Comparison of ENCODE assay signal across 8 mouse cellular contexts in genomic region chr11:20741201-20742100, GRCm38 (mm10). TPM values are rescaled to one million over a fixed set of nuclear protein-coding genes. Genes with fewer than 3 reads are reported as not detected.
DNase-seq lines count a peak whose midpoint lies in the region; ATAC-seq lines count a peak whose summit lies in the region.

Aftph (minus strand) TSS chr11:20741589.

- H3K4me1 ChIP-seq in hindbrain, embryonic 11.5 days (replicated peaks; ENCODE audit: control insufficient read depth, insufficient read depth, low read length), result no peaks in the 10 kb centered on the region

- H3K4me2 ChIP-seq in hindbrain, embryonic 11.5 days (replicated peaks; ENCODE audit: low read depth, low read length), result peak within 1 kb of the TSS; percentile 64

- no peaks in the 10 kb centered on the region for H3K36me3 ChIP-seq in hindbrain, embryonic 11.5 days (ENCODE audit: control insufficient read depth, insufficient read depth, low read length)

- H3K9me3 ChIP-seq in hindbrain, embryonic 11.5 days (ENCODE audit: control insufficient read depth, low read length), result no peaks in the 10 kb centered on the region

- H3K27ac ChIP-seq in hindbrain, embryonic 11.5 days (ENCODE audit: low read depth, low read length), result peak within 1 kb of the TSS; percentile 95

- peak; percentile 99 for ATAC-seq in hindbrain, embryonic 11.5 days (ENCODE audit: low FRiP score)

- no peaks in the 10 kb centered on the region for H3K27me3 ChIP-seq in hindbrain, embryonic 11.5 days (ENCODE audit: control insufficient read depth, insufficient read depth, low read length)

- H3K4me3 ChIP-seq in hindbrain, embryonic 11.5 days (ENCODE audit: low read depth, low read length), result peak within 1 kb of the TSS; percentile 75

- peak; percentile 99 for DNase-seq in Muller cell, postnatal 12 days (ENCODE audit: inconsistent ontology term)
- peak; percentile 99 for DNase-seq in cerebellum, adult 9-11 months
- DNase-seq in frontal cortex, adult 2 months (ENCODE audit: extremely low spot score in 1 of 2, low spot score in 1 of 2), result peak; percentile 95 to 99
- peak; percentile 99 for DNase-seq in hindbrain, embryonic 11.5 days (ENCODE audit: low spot score)
- peak; percentile 97 to 98 for DNase-seq in layer of hippocampus, postnatal 10 days (ENCODE audit: low spot score in 2 of 2)
- peak; percentile 99 for DNase-seq in lung, postnatal 10 days
- DNase-seq in ovary, postnatal 36 days (ENCODE audit: low spot score), result peak; percentile 98
- DNase-seq in thymus, postnatal 25 days, result peak; percentile 98

- H3K9ac ChIP-seq in hindbrain, embryonic 11.5 days (ENCODE audit: low read depth, low read length), result peak within 1 kb of the TSS; percentile 65

- under 1% methylated on average over 60 of the region's 81 CpGs for WGBS in hindbrain, embryonic 11.5 days

RNA-seq across cellular contexts. Expression of gene Aftph, which starts in this region (rescaled TPM):
- polyA plus RNA-seq in frontal cortex, adult 2 months (2012; rRNA removed), result 90.2 and 90.9 TPM in 2 replicates
- polyA plus RNA-seq in hindbrain, embryonic 11.5 days (2014; fragmentation: Nextera tagmentation; extraction: Ambion mirVana), result 29.2 and 31.3 TPM in 2 replicates
- 10 to 100 TPM; 49.7 to 58.5 TPM for total RNA-seq in layer of hippocampus, postnatal 10 days (2021)

Comparison
In these comparisons a context has a peak if more than half of its experiments do, and no peak if none do; other contexts are left out.
1. Peak in every context shown above with its lines: DNase-seq, ATAC-seq, H3K4me3 ChIP-seq and H3K27ac ChIP-seq.